Mouse (Mus musculus) C3H10T1/2 (cell line): ENCODE measurements around the gene Sds. TPM values are rescaled to one million over a fixed set of nuclear protein-coding genes. Genes with fewer than 3 reads are reported as not detected.

Experiments
- polyA plus RNA-seq, 2 experiments: library from polyadenylated mRNA; unstranded; fragments of >200 nt; fragmentation: generic; extraction: Trizol; gene quantifications; one replicate each; pipeline ENCODE4 v1.2.1; 2012; ENCODE audit warnings: missing spikeins in 2 of 2

Gene Sds
- under 1 TPM in 1 of 2 experiments, not detected in 1; 0.41 TPM for polyA plus RNA-seq

GRCm38 (mm10) chr5:120476296-120476695 lies at the start of gene Sds:
Gene Sds, plus strand, starts transcription at chr5:120476526.

GRCm38 (mm10) chr5:120431649-120432485 lies 44.5 kb upstream of the Sds start, which contains the start of gene Lhx5:
Gene Lhx5, plus strand, starts transcription at chr5:120431699.

GRCm38 (mm10) chr5:120472770-120473169 lies 3.6 kb upstream of the Sds start, which contains the start of gene Sdsl:
Gene Sdsl, minus strand, starts transcription at chr5:120472810.

GRCm38 (mm10) chr5:120503144-120503795 lies 26.9 kb downstream of the Sds start, which contains the start of gene Plbd2:
Gene Plbd2, minus strand, starts transcription at chr5:120503625.

GRCm38 (mm10) chr5:120510982-120511642 lies 34.8 kb downstream of the Sds start, which contains the start of gene Slc8b1:
Gene Slc8b1, plus strand, starts transcription at chr5:120511168.

Other genes starting within 250 kb of the Sds start
- not detected for gene Lhx5, start 44.8 kb upstream of the Sds start, polyA plus RNA-seq
- 1 to 10 TPM in 1 of 2 experiments, under 1 TPM in 1; 0.74 to 3.0 TPM for gene Sdsl, start 3.7 kb upstream of the Sds start, polyA plus RNA-seq
- gene Plbd2, start 27.1 kb downstream of the Sds start, polyA plus RNA-seq = 10 to 100 TPM; 25.3 to 56.1 TPM
- 1 to 10 TPM; 1.3 to 5.9 TPM for gene Slc8b1, start 34.6 kb downstream of the Sds start, polyA plus RNA-seq
- gene Tpcn1, start 112.1 kb downstream of the Sds start, polyA plus RNA-seq = 10 to 100 TPM in 1 of 2 experiments, 1 to 10 TPM in 1; 2.7 to 10.9 TPM
- gene Iqcd, start 112.5 kb downstream of the Sds start, polyA plus RNA-seq = 1 to 10 TPM in 1 of 2 experiments, under 1 TPM in 1; 0.16 to 1.7 TPM
- 10 to 100 TPM in 1 of 2 experiments, 1 to 10 TPM in 1; 9.0 to 11.5 TPM for gene Rita1, start 136.1 kb downstream of the Sds start, polyA plus RNA-seq
- 10 to 100 TPM; 29.1 to 39.7 TPM for gene Ddx54, start 136.2 kb downstream of the Sds start, polyA plus RNA-seq
- not detected for gene Cfap73, start 157.7 kb downstream of the Sds start, polyA plus RNA-seq
- under 1 TPM in 1 of 2 experiments, not detected in 1; 0.06 TPM for gene Rasal1, start 172.3 kb downstream of the Sds start, polyA plus RNA-seq
- under 1 TPM in 1 of 2 experiments, not detected in 1; 0.11 TPM for gene Dtx1, start 235.4 kb downstream of the Sds start, polyA plus RNA-seq